Mouse (Mus musculus) frontal cortex, postnatal 25 days (tissue): Measurements from ENCODE around the gene Bcorl1.

ENCODE experiments used
- DNase-seq, 2 experiments: peaks; one replicate each; pipeline ENCODE4 v3.0.0; 2022; ENCODE audit warnings: low spot score in 2 of 2

Bcorl1 gene

GRCm38 (mm10) chrX:48341141-48341540, at the start of gene Bcorl1:
Bcorl1 (plus strand) TSS chrX:48341358.
- no peak for DNase-seq

GRCm38 (mm10) chrX:48291413-48291812, 49.7 kb upstream of the Bcorl1 start:
- DNase-seq, result no peak

GRCm38 (mm10) chrX:48305356-48305755, 35.8 kb upstream of the Bcorl1 start:
- no peak for DNase-seq

GRCm38 (mm10) chrX:48310706-48311517, 30.2 kb upstream of the Bcorl1 start:
- DNase-seq, result no peak

- no peak for DNase-seq
These were observed 29.4 kb upstream of the Bcorl1 start for GRCm38 (mm10) chrX:48311727-48312126.

GRCm38 (mm10) chrX:48314530-48315079, 26.6 kb upstream of the Bcorl1 start:
- DNase-seq, result peak; percentile 6 to 29

GRCm38 (mm10) chrX:48317444-48317843, 23.7 kb upstream of the Bcorl1 start:
- no peak for DNase-seq

- DNase-seq, result no peak
These were observed 23.0 kb upstream of the Bcorl1 start for GRCm38 (mm10) chrX:48318194-48318593.

- no peak for DNase-seq
These were observed 613 bp upstream of the Bcorl1 start for GRCm38 (mm10) chrX:48340441-48341049.

GRCm38 (mm10) chrX:48341621-48342161, 533 bp downstream of the Bcorl1 start:
- DNase-seq, result no peak

- no peak for DNase-seq
These were observed 1.6 kb downstream of the Bcorl1 start for GRCm38 (mm10) chrX:48342731-48343130.

GRCm38 (mm10) chrX:48343461-48343952, 2.3 kb downstream of the Bcorl1 start:
- DNase-seq, result peak; percentile 65 to 66

GRCm38 (mm10) chrX:48343966-48344642, 2.9 kb downstream of the Bcorl1 start:
- no peak for DNase-seq

GRCm38 (mm10) chrX:48344643-48345384, 3.7 kb downstream of the Bcorl1 start:
- no peak for DNase-seq

- no peak for DNase-seq
These were observed 4.3 kb downstream of the Bcorl1 start for GRCm38 (mm10) chrX:48345385-48345932.

GRCm38 (mm10) chrX:48355346-48355745, 14.2 kb downstream of the Bcorl1 start:
- DNase-seq, result no peak

- no peak for DNase-seq
These were observed 24.8 kb downstream of the Bcorl1 start for GRCm38 (mm10) chrX:48365836-48366577.

GRCm38 (mm10) chrX:48367841-48368240, 26.7 kb downstream of the Bcorl1 start:
- no peak for DNase-seq

GRCm38 (mm10) chrX:48383643-48384042, 42.5 kb downstream of the Bcorl1 start:
- peak in 1 of 2 experiments; percentile 18 for DNase-seq

- no peak for DNase-seq
These were observed 44.8 kb downstream of the Bcorl1 start for GRCm38 (mm10) chrX:48385927-48386326.
